Mouse (Mus musculus): ENCODE data around the gene Hist2h2aa2.
A peak's percentile ranks its signal among the peaks of the same experiment; 100 is the strongest.
"Not testable (repeated sequence)": the region's sequence is repeated elsewhere in the genome, so short reads cannot be mapped to it uniquely, and the experiment has no call there.

Gene Hist2h2aa2

DNA sequence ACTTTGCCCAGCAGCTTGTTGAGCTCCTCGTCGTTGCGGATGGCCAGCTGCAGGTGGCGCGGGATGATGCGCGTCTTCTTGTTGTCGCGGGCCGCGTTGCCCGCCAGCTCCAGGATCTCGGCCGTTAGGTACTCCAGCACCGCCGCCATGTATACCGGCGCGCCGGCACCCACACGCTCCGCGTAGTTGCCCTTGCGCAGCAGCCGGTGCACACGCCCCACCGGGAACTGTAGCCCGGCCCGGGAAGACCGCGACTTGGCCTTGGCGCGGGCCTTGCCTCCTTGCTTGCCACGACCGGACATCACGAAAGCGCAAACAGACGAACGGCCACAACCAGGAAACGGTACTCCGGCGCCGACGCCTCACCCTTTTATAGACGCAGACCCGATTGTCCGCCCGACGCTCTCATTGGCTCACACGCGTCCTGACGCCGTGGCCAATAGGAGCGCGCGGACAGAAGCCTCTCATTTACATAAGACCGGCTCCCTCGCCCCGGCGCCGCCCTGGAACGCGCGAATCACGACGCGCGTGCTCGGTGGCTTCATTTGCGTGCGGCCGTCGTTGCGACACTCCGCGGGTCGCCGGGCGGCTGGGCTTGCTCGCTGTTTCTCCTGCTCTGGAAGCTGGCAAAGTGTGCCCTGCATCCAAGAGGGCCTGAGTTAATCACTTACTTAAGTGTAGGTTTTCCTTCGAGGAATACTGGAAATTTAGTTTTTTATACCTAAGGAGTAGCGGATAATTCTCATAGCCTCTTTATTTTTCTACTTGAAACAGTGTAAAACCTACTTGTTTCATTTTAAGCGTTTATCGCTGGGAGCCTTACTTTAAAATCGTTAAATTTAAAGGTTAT is at the start of gene Hist2h2aa2:
Hist2h2aa2 (minus strand) TSS at position 328 of the 850 bp plus-strand sequence.
- peak; percentile 94 to 96 for DNase-seq (ENCODE audit: low spot score in 2 of 2)

GRCm38 (mm10) chr3:96289201-96289600 is 49.1 kb upstream of the Hist2h2aa2 start:
- no peak for DNase-seq (ENCODE audit: low spot score in 2 of 2)

GRCm38 (mm10) chr3:96287334-96287733 is 47.3 kb upstream of the Hist2h2aa2 start:
- DNase-seq (ENCODE audit: low spot score in 2 of 2) = not testable (repeated sequence)

- DNase-seq (ENCODE audit: low spot score in 2 of 2) = no peak
These were observed 44.4 kb upstream of the Hist2h2aa2 start for GRCm38 (mm10) chr3:96284457-96284856.

GRCm38 (mm10) chr3:96280660-96281059 is 40.6 kb upstream of the Hist2h2aa2 start:
- DNase-seq (ENCODE audit: low spot score in 2 of 2) = no peak

GRCm38 (mm10) chr3:96277800-96278624 is 37.9 kb upstream of the Hist2h2aa2 start:
- peak; percentile 70 to 79 for DNase-seq (ENCODE audit: low spot score in 2 of 2)

GRCm38 (mm10) chr3:96277428-96277799 is 37.3 kb upstream of the Hist2h2aa2 start:
- no peak for DNase-seq (ENCODE audit: low spot score in 2 of 2)

GRCm38 (mm10) chr3:96273591-96274465 is 33.8 kb upstream of the Hist2h2aa2 start:
- DNase-seq (ENCODE audit: low spot score in 2 of 2) = no peak

DNA sequence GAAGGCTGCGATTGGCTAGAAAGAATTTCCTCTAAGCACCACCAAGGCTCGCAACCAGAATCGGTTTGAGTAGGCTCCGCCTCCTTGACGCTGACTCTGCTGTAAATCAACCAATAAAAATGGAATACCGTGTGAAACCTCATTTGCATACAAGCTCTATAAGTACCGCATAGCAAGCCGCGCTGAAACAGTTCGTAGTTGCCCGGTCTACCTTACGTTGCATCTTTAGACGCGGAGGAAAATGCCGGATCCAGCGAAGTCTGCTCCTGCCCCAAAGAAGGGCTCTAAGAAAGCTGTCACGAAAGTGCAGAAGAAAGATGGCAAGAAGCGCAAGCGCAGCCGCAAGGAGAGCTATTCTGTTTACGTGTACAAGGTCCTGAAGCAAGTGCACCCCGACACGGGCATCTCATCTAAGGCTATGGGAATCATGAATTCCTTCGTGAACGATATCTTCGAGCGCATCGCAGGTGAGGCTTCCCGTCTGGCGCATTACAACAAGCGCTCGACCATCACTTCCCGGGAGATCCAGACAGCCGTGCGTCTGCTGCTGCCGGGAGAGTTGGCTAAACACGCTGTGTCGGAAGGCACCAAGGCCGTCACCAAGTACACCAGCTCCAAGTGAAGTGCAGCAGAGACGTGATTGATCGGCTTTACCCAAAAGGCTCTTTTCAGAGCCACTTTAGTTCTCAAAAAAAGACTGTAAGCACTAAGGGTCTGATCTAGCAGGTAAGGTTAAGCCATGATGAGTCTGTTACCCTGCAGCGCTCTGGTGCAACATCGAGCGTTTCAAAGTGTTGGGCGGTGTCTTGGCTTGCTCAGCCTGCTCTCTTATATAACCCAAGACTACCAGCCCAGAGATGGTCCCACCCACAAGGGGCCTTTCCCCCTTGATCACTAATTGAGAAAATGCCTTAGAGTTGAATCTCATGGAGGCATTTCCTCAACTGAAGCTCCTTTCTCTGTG is 29.7 kb upstream of the Hist2h2aa2 start, which contains the start of gene Hist2h2bb:
Hist2h2bb (plus strand) TSS at position 242 of the 964 bp plus-strand sequence.
- peak; percentile 77 to 87 for DNase-seq (ENCODE audit: low spot score in 2 of 2)

DNA sequence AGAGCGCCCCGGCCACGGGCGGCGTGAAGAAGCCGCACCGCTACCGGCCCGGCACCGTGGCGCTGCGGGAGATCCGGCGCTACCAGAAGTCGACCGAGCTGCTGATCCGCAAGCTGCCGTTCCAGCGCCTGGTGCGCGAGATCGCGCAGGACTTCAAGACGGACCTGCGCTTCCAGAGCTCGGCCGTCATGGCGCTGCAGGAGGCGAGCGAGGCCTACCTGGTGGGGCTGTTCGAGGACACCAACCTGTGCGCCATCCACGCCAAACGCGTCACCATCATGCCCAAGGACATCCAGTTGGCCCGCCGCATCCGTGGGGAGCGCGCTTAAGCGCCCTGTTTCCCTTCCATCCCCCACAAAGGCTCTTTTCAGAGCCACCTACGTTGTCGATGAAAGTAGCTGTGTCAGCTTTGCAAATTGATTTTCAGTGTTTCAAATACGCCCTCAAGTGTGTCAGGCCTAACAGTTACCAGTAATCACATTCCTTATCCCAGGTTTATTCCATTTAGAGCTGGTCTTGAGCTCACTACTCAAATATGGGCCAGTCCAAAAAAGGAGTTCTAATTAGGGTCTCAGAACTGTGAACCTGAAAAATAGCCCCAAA is 28.8 kb upstream of the Hist2h2aa2 start:
- not testable (repeated sequence) for DNase-seq (ENCODE audit: low spot score in 2 of 2)

GRCm38 (mm10) chr3:96268051-96268775 is 28.1 kb upstream of the Hist2h2aa2 start, which contains the start of gene Hist2h3b:
Gene Hist2h3b, plus strand, starts transcription at chr3:96268654.
- DNase-seq (ENCODE audit: low spot score in 2 of 2) = peak; percentile 72 to 76

- DNase-seq (ENCODE audit: low spot score in 2 of 2) = no peak
These were observed 27.5 kb upstream of the Hist2h2aa2 start for GRCm38 (mm10) chr3:96267541-96267940.

- DNase-seq (ENCODE audit: low spot score in 2 of 2) = no peak
These were observed 26.1 kb upstream of the Hist2h2aa2 start for GRCm38 (mm10) chr3:96266132-96266710.

DNA sequence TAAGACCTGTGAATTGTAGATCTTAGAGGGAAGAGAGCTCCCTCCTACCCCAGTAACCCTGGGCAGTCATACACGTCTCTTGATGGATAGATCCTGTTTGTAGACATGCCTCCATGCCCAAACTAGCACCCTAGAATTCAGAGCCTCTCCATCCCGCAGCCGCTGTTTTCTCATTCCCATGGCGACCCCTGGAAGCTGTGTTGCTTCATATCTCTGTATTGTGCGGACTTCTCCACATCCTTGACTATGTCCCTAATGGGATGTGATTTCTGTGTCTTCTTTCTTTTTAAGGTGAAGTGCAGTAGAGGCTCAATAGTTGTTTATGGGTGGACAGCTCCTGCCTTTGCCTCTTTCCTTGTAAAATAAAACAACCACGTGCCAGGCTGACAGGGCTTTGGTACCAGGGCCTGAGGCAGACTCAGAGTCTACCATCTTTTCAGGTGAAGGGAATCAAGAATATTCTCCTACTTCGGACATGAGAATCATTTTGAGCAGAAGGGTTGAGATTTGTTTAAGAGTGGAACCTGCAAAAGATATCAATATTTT is 24.4 kb upstream of the Hist2h2aa2 start:
- no peak for DNase-seq (ENCODE audit: low spot score in 2 of 2)

DNA sequence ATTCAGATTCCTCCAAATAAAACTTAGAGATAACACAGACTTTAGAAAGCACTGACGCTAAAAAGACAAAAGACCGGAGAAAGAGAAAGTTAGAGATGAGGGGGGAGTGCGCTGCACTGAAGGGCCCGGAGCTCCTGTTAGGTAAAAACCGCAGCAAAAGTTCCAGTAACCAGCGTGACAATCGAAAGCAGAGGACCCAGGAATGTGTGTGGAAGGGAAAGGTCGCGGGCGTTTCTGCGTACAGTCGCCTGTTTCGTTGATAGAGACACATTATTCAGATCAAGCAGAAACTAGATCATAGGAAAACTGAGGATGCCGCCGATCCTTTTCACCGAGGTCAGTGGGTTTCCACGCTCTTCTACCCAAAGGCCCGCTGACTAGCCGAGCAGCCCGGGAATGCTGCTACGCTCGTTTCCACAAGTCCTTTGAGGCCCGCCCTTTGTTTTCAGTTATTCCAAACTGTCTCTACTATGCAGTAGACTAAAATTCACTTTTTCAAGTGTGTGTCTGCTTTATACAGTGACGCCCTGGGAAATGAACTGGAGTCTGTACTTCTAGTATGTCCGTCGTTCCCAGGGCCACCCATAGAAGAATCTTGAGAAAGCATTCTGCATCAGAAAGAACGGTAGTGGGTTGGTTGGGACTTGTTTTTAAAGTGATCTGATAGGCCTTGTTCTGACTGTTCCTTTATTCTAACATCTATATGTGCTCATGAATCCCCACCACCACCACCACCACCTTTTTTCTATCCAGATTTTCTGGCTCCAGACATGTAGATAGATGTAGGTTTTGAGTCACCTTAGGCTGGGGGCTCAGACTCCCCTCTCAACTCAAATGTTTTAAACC is 23.7 kb upstream of the Hist2h2aa2 start:
- DNase-seq (ENCODE audit: low spot score in 2 of 2) = peak; percentile 31 to 38

- DNase-seq (ENCODE audit: low spot score in 2 of 2) = peak; percentile 95
These were observed 23.0 kb upstream of the Hist2h2aa2 start, which contains the start of gene Hist2h4 for GRCm38 (mm10) chr3:96262979-96263550. Gene Hist2h4, minus strand, starts transcription at chr3:96263311.
